Mouse (Mus musculus) forebrain, embryonic 13.5 days (tissue): ENCODE measurements around the gene Abhd2. TPM values are rescaled to one million over a fixed set of nuclear protein-coding genes. Genes with fewer than 3 reads are reported as not detected.
A peak's percentile ranks its signal among the peaks of the same experiment; 100 is the strongest.

Experiments used
- ATAC-seq: fragments of 200-750 bp; cut with Nextera tagmentation; 2 replicates; pipeline ENCODE4 v1.8.0; 2017
- H3K27ac ChIP-seq: fragments of 300-500 bp; sonication (generic); 2 replicates; pipeline ENCODE4 v1.5.1; 2015; ENCODE audit warnings: inconsistent platforms, mild to moderate bottlenecking, moderate library complexity
- H3K27me3 ChIP-seq: fragments of 300-500 bp; sonication (generic); 2 replicates; pipeline ENCODE4 v1.6.1; 2015; ENCODE audit warnings: mild to moderate bottlenecking, inconsistent platforms
- H3K36me3 ChIP-seq: fragments of 300-500 bp; sonication (generic); 2 replicates; pipeline ENCODE4 v1.6.1; 2015; ENCODE audit warnings: mild to moderate bottlenecking, inconsistent platforms; ENCODE audit not compliant: poor library complexity, severe bottlenecking
- H3K4me1 ChIP-seq: fragments of 300-500 bp; sonication (generic); 2 replicates; pipeline ENCODE4 v1.6.1; 2015; ENCODE audit warnings: inconsistent platforms
- H3K4me2 ChIP-seq: fragments of 300-500 bp; sonication (generic); 2 replicates; pipeline ENCODE4 v1.6.1; 2015; ENCODE audit warnings: inconsistent platforms, mild to moderate bottlenecking, moderate library complexity
- H3K4me3 ChIP-seq: fragments of 300-500 bp; sonication (generic); 2 replicates; pipeline ENCODE4 v1.5.1; 2015; ENCODE audit warnings: mild to moderate bottlenecking, inconsistent platforms
- H3K9ac ChIP-seq: fragments of 300-500 bp; sonication (generic); 2 replicates; pipeline ENCODE4 v1.6.1; 2015; ENCODE audit warnings: mild to moderate bottlenecking, inconsistent platforms
- H3K9me3 ChIP-seq: fragments of 300-500 bp; sonication (generic); replicated peaks from 2 replicates; pipeline ENCODE4 v1.6.1; 2016; ENCODE audit warnings: inconsistent platforms
- WGBS: fragments of 180-500 bp; shearing (Covaris S2); methylation state at CpG from one replicate; pipeline ENCODE4 v1.1.7; 2015; 5-methylcytosine and 5-hydroxymethylcytosine counted together
- polyA plus RNA-seq: library from polyadenylated mRNA; unstranded; fragments of >200 nt; fragmentation: Nextera tagmentation; extraction: Ambion mirVana; gene quantifications from 2 replicates; pipeline ENCODE4 v1.2.1, GENCODE M21; 2015

Gene Abhd2
- polyA plus RNA-seq, 1 experiment from 2014 or later, result 17.3 TPM

DNA sequence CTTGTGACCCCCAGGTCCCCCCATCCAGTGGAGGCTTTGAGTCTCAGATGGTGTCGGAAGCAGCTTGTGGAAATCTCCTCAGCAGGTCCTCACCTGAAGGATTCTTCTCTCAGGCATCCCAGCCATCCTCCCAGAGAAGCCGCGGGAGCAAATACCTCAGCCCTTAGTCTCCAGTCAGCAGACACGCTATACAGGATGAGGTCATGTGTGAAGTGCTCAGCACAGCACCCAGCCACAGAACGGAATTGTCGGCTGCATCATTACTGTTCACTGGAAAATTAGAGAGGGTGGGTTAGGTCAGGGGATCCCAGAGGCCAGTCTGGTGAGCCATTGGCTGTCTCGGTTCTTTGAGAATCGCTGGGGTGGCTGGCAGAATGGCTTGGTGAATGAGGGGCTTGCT lies 75.8 kb downstream of the Abhd2 start:
- Histone ChIP-seq H3K4me3 (no peak overlapping the region), H3K4me2 (no peak overlapping the region), H3K4me1 (no peaks in the 10 kb centered on the region), H3K9ac (no peak overlapping the region), H3K36me3 (peaks cover 72% of the 10 kb centered on the region), H3K9me3 (no peaks in the 10 kb centered on the region), H3K27me3 (no peaks in the 10 kb centered on the region), H3K27ac (no peak overlapping the region)
- ATAC-seq, result no peak
- 87% methylated on average over 8 of the region's 8 CpGs for WGBS

- no peak overlapping the region for H3K27ac ChIP-seq
- H3K4me1 ChIP-seq, result no peaks in the 10 kb centered on the region
- no peaks in the 10 kb centered on the region for H3K9me3 ChIP-seq
- H3K27me3 ChIP-seq, result no peaks in the 10 kb centered on the region
- 33% methylated on average over 12 of the region's 12 CpGs for WGBS
- ATAC-seq, result peak; percentile 79
- no peak overlapping the region for H3K4me2 ChIP-seq
- peaks cover 72% of the 10 kb centered on the region for H3K36me3 ChIP-seq
- no peak overlapping the region for H3K4me3 ChIP-seq
- H3K9ac ChIP-seq, result no peak overlapping the region
Observed at GRCm38 (mm10) chr7:79349738-79350386, 76.9 kb downstream of the Abhd2 start.

- Histone ChIP-seq H3K4me3 (no peak overlapping the region), H3K9me3 (no peaks in the 10 kb centered on the region), H3K9ac (no peak overlapping the region), H3K4me1 (peaks cover 33% of the 10 kb centered on the region), H3K27me3 (no peaks in the 10 kb centered on the region), H3K36me3 (peaks cover 83% of the 10 kb centered on the region), H3K27ac (no peak overlapping the region), H3K4me2 (no peak overlapping the region)
- no peak for ATAC-seq
- 84% methylated on average over 15 of the region's 15 CpGs for WGBS
Observed at GRCm38 (mm10) chr7:79358350-79359182, 85.6 kb downstream of the Abhd2 start.

GRCm38 (mm10) chr7:79359183-79359435 lies 86.1 kb downstream of the Abhd2 start:
- peaks cover 78% of the 10 kb centered on the region for H3K36me3 ChIP-seq
- no peak overlapping the region for H3K9ac ChIP-seq
- 88% methylated on average over 3 of the region's 3 CpGs for WGBS
- no peak overlapping the region for H3K4me2 ChIP-seq
- no peaks in the 10 kb centered on the region for H3K9me3 ChIP-seq
- no peak for ATAC-seq
- peaks cover 34% of the 10 kb centered on the region for H3K4me1 ChIP-seq
- no peak overlapping the region for H3K27ac ChIP-seq
- no peak overlapping the region for H3K4me3 ChIP-seq
- no peaks in the 10 kb centered on the region for H3K27me3 ChIP-seq

DNA sequence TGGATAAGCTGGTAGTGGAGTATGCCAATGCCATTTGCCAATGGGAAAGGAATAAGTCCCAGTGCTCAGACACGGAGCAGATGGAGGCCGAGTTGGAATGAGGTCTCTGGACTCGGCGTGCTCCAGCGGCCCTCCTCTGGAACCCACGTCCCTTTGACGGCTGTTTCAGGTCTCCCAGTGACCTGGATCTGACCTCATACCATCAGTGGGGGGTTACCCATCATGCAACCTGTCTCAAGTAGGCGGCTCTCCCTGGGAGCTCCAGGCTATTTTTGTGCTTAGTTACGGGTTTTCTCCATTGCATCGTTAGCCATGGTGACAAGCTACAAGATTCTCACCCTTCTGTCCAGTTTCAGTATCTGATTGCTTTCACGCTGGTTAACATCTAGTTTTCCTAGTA lies 87.1 kb downstream of the Abhd2 start:
- Histone ChIP-seq H3K4me2 (no peak overlapping the region), H3K27ac (no peak overlapping the region; the same call in 1 of the 2 replicates), H3K27me3 (no peaks in the 10 kb centered on the region), H3K4me3 (no peak overlapping the region), H3K4me1 (peaks cover 34% of the 10 kb centered on the region), H3K9me3 (no peaks in the 10 kb centered on the region), H3K9ac (no peak overlapping the region), H3K36me3 (peaks cover 72% of the 10 kb centered on the region)
- 70% methylated on average over 11 of the region's 11 CpGs for WGBS
- no peak for ATAC-seq

DNA sequence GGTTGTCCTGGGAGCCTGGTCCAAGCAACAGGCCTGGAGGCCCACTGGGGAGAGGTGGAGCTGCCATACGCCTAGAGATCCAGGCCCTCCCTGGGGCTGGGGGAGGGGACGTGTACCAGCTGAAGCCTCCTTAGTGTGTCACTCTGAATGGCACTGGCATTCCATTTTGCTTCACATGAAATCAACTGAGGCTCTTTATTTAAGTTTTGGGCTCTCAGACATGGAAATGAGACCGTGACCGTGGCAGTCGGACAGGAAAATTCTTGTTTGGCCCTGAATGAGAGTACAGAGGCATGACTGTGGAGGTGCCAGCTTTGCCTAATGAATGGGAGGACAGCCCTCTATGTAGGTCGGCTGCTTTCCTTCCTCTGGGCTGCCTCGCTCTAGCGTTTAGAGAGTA lies 89.2 kb downstream of the Abhd2 start:
- peak; percentile 91 for ATAC-seq
- Histone ChIP-seq H3K4me1 (peaks cover 34% of the 10 kb centered on the region), H3K27ac (peak overlapping the region; percentile 60), H3K4me3 (no peak overlapping the region), H3K27me3 (no peaks in the 10 kb centered on the region), H3K36me3 (peaks cover 60% of the 10 kb centered on the region), H3K4me2 (0 out of 2 replicates have a peak overlapping the region, but pooled peaks have one; percentile 4), H3K9ac (no peak overlapping the region), H3K9me3 (no peaks in the 10 kb centered on the region)
- WGBS, result 46% methylated on average over 8 of the region's 8 CpGs

- peak overlapping the region; percentile 60 for H3K27ac ChIP-seq
- no peaks in the 10 kb centered on the region for H3K9me3 ChIP-seq
- no peak overlapping the region for H3K4me2 ChIP-seq
- H3K36me3 ChIP-seq, result peaks cover 55% of the 10 kb centered on the region
- no peak; the same call in 1 of the 2 replicates for ATAC-seq
- H3K9ac ChIP-seq, result no peak overlapping the region
- WGBS, result 88% methylated on average over 7 of the region's 7 CpGs
- H3K27me3 ChIP-seq, result no peaks in the 10 kb centered on the region
- no peak overlapping the region for H3K4me3 ChIP-seq
- H3K4me1 ChIP-seq, result peaks cover 34% of the 10 kb centered on the region
Observed at GRCm38 (mm10) chr7:79362830-79363229, 89.8 kb downstream of the Abhd2 start.

GRCm38 (mm10) chr7:79363370-79364043 lies 90.5 kb downstream of the Abhd2 start:
- Histone ChIP-seq H3K36me3 (peaks cover 48% of the 10 kb centered on the region), H3K27ac (peak overlapping the region; percentile 60; the same call in 1 of the 2 replicates), H3K4me3 (no peak overlapping the region)

GRCm38 (mm10) chr7:79368664-79369063 lies 95.7 kb downstream of the Abhd2 start:
- no peak for ATAC-seq

More at GRCm38 (mm10) chr7:79363370-79364043, 90.5 kb downstream of the Abhd2 start:
- Histone ChIP-seq H3K9me3 (no peaks in the 10 kb centered on the region), H3K9ac (no peak overlapping the region), H3K4me2 (no peak overlapping the region), H3K4me1 (peaks cover 34% of the 10 kb centered on the region), H3K27me3 (no peaks in the 10 kb centered on the region)
- WGBS, result 66% methylated on average over 8 of the region's 8 CpGs
- peak; percentile 37; the same call in 1 of the 2 replicates for ATAC-seq

DNA sequence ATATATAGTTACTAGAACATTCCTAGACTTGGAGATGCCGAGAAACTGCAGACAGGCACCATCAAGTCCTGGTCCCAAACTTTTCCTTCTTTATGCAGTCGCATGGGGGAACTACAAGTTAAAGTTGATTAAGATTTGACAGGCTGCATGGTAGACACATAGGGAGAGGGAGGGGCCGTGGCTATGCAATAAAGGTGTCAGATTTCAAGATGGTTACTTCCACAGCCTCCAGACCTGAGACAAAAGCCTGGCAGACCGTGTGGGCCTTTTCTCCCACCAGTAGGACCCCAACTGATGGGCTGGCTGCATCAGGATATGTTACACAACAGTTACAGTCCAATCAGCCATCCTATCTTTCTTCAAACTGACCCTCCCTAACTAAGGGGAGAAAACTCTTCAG lies 96.4 kb downstream of the Abhd2 start:
- no peaks in the 10 kb centered on the region for H3K4me1 ChIP-seq
- 46% methylated on average over 4 of the region's 4 CpGs for WGBS
- H3K9ac ChIP-seq, result no peak overlapping the region
- no peaks in the 10 kb centered on the region for H3K27me3 ChIP-seq
- H3K27ac ChIP-seq, result no peak overlapping the region
- no peak overlapping the region for H3K4me3 ChIP-seq
- no peak overlapping the region for H3K4me2 ChIP-seq
- H3K36me3 ChIP-seq, result peaks cover 8% of the 10 kb centered on the region; the same call in 1 of the 2 replicates
- ATAC-seq, result no peak
- H3K9me3 ChIP-seq, result no peaks in the 10 kb centered on the region

More at GRCm38 (mm10) chr7:79368664-79369063, 95.7 kb downstream of the Abhd2 start:
- Histone ChIP-seq H3K27me3 (no peaks in the 10 kb centered on the region), H3K9ac (no peak overlapping the region), H3K27ac (no peak overlapping the region), H3K4me2 (no peak overlapping the region), H3K9me3 (no peaks in the 10 kb centered on the region), H3K4me1 (no peaks in the 10 kb centered on the region), H3K36me3 (peaks cover 8% of the 10 kb centered on the region; the same call in 1 of the 2 replicates), H3K4me3 (no peak overlapping the region)
- WGBS, result 93% methylated on average over 5 of the region's 5 CpGs

- Histone ChIP-seq H3K4me1 (no peaks in the 10 kb centered on the region), H3K27ac (no peak overlapping the region), H3K36me3 (no peaks in the 10 kb centered on the region), H3K9me3 (no peaks in the 10 kb centered on the region), H3K9ac (no peak overlapping the region), H3K27me3 (no peaks in the 10 kb centered on the region), H3K4me2 (no peak overlapping the region), H3K4me3 (no peak overlapping the region)
- 48% methylated on average over 10 of the region's 10 CpGs for WGBS
- ATAC-seq, result peak; percentile 72
Observed at GRCm38 (mm10) chr7:79371321-79371879, 98.4 kb downstream of the Abhd2 start.

DNA sequence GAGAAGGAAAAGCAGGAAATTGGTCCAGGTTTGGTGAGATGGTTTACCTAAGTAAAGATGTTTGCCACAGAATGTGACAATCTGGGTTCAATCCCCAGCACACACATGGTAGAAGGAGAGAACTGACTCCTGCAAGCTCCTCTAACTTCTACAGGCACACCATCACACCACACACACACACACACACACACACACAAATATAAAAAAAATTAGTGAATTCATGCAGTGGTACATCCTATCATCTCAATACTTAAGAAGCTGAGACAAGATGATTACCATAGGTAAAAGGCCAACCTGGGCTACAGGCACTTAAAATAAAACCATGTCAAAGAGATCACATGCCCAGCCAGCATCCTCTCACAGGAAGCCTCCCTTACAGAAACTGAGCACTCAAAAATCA lies 101.0 kb downstream of the Abhd2 start:
- H3K4me3 ChIP-seq, result no peak overlapping the region
- no peak overlapping the region for H3K4me2 ChIP-seq
- H3K9ac ChIP-seq, result no peak overlapping the region
- 0 out of 2 replicates have a peak, but pooled peaks cover 5% of the 10 kb centered on the region for H3K36me3 ChIP-seq
- no peaks in the 10 kb centered on the region for H3K9me3 ChIP-seq
- H3K27me3 ChIP-seq, result no peaks in the 10 kb centered on the region
- H3K4me1 ChIP-seq, result no peaks in the 10 kb centered on the region
- H3K27ac ChIP-seq, result no peak overlapping the region
- no peak for ATAC-seq
